Mouse (Mus musculus) forebrain, embryonic 15.5 days (tissue): Measurements from ENCODE around the gene Gm20820. TPM values are rescaled to one million over a fixed set of nuclear protein-coding genes. Genes with fewer than 3 reads are reported as not detected.
"Not testable (repeated sequence)": the region's sequence is repeated elsewhere in the genome, so short reads cannot be mapped to it uniquely, and the experiment has no call there.

Experiments
- ATAC-seq: fragments of 200-750 bp; cut with Nextera tagmentation; replicated peaks from 2 replicates; pipeline ENCODE4 v1.8.0; 2017; ENCODE audit warnings: mild to moderate bottlenecking, moderate TSS enrichment, moderate library complexity
- H3K27ac ChIP-seq: fragments of 300-500 bp; sonication (generic); replicated peaks from 2 replicates; pipeline ENCODE4 v1.5.1; 2015; ENCODE audit warnings: mild to moderate bottlenecking, inconsistent platforms
- H3K27me3 ChIP-seq: fragments of 300-500 bp; sonication (generic); 2 replicates; pipeline ENCODE4 v1.6.1; 2015; ENCODE audit warnings: inconsistent platforms
- H3K36me3 ChIP-seq: fragments of 300-500 bp; sonication (generic); 2 replicates; pipeline ENCODE4 v1.6.1; 2015; ENCODE audit warnings: mild to moderate bottlenecking, inconsistent platforms
- H3K4me1 ChIP-seq: fragments of 300-500 bp; sonication (generic); 2 replicates; pipeline ENCODE4 v1.6.1; 2015; ENCODE audit warnings: inconsistent platforms
- H3K4me2 ChIP-seq: fragments of 300-500 bp; sonication (generic); replicated peaks from 2 replicates; pipeline ENCODE4 v1.6.1; 2015; ENCODE audit warnings: mild to moderate bottlenecking, inconsistent platforms
- H3K4me3 ChIP-seq: fragments of 300-500 bp; sonication (generic); 2 replicates; pipeline ENCODE4 v1.5.1; 2015; ENCODE audit warnings: mild to moderate bottlenecking, inconsistent platforms
- H3K9ac ChIP-seq: fragments of 300-500 bp; sonication (generic); replicated peaks from 2 replicates; pipeline ENCODE4 v1.6.1; 2015; ENCODE audit warnings: mild to moderate bottlenecking, inconsistent platforms
- H3K9me3 ChIP-seq: fragments of 300-500 bp; sonication (generic); 2 replicates; pipeline ENCODE4 v1.6.1; 2016; ENCODE audit warnings: inconsistent platforms
- WGBS: fragments of 180-500 bp; shearing (Covaris S2); methylation state at CpG from one replicate; pipeline ENCODE4 v1.1.7; 2015; ENCODE audit warnings: mixed read lengths; 5-methylcytosine and 5-hydroxymethylcytosine counted together
- polyA plus RNA-seq: library from polyadenylated mRNA; unstranded; fragments of >200 nt; fragmentation: Nextera tagmentation; extraction: Ambion mirVana; gene quantifications from 2 replicates; pipeline ENCODE4 v1.2.1, GENCODE M21; 2015

Gm20820 gene
- polyA plus RNA-seq: not detected in 2 replicates

DNA sequence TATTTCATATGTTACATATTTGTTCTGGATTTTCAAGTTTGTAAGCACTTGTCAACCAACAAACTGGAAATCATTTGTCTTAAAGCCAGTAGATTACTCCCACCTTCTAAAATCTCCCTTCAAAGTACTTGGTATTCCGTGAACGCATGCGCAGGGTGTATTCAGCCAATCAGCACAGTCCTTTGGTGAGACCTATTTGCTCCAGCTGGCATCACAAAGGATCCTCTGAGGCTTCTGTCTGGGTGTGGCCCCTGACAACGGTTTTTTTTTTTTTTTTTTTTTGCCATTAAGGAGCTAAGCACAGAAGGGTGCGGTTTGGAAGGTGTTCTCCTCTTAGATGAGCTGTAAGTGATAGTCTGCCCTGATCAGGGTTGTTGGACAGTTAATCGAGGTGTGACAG lies at the start of gene Gm20820:
Gm20820 (plus strand) TSS at position 301 of the 400 bp plus-strand sequence.
- not testable (repeated sequence) for H3K27me3 ChIP-seq, H3K4me1 ChIP-seq, H3K36me3 ChIP-seq, H3K4me3 ChIP-seq, H3K4me2 ChIP-seq, H3K9me3 ChIP-seq, ATAC-seq, H3K27ac ChIP-seq, H3K9ac ChIP-seq
- no CpG with 5 or more reads among the region's 6 CpGs for WGBS
